Mouse (Mus musculus) small intestine, adult 2 months (tissue): ENCODE data around the gene Wrb.

ENCODE experiments used
- CTCF ChIP-seq: fragments of 200-500 bp; IDR thresholded peaks from 2 replicates; pipeline ENCODE4 v1.5.1; 2012; ENCODE audit warnings: low read depth, mild to moderate bottlenecking, control low read depth, inconsistent platforms, low read length, moderate library complexity, mixed read lengths; ENCODE audit not compliant: insufficient replicate concordance, insufficient read length; ENCODE audit errors: extremely low read depth
- POLR2A ChIP-seq: fragments of 200-500 bp; IDR thresholded peaks from 2 replicates; pipeline ENCODE4 v1.6.1; 2012; ENCODE audit warnings: low read depth, mild to moderate bottlenecking, control low read depth, inconsistent platforms, low read length, moderate library complexity

GRCm38 (mm10) chr16:96201485-96202232 lies 56.5 kb downstream of the Wrb start:
- TF ChIP-seq POLR2A (no peak), CTCF (no peak)
